Mouse (Mus musculus) adrenal gland (tissue): ENCODE measurements around the gene Prkra.

Experiments used
- intact Hi-C: fragments of 180-260 bp; cut with DNase I; formaldehyde crosslinking; loops from one replicate; pipeline ENCODE4 v1.15.1; 2025
- long read RNA-seq, 2 experiments: library from polyadenylated mRNA; unstranded; transcript quantifications; one replicate each; pipeline ENCODE4 v2.0.0; 2020; ENCODE audit warnings: borderline replicate concordance in 1 of 2; ENCODE audit not compliant: insufficient replicate concordance in 1 of 2

The Prkra gene
- long read RNA-seq, experiment 1, transcript Prkra-201 (8 exons, 1,614 nt), result major isoform, 23 of 25 reads
- long read RNA-seq, experiment 1, partial matches to known transcripts, result 0 of 25 reads
- long read RNA-seq, experiment 1, other reads (novel, unspliced or antisense), result 2 of 25 reads
- long read RNA-seq, experiment 2, transcript Prkra-201 (8 exons, 1,614 nt), result major isoform, 16 of 19 reads
- long read RNA-seq, experiment 2, partial matches to known transcripts, result 1 of 19 reads
- long read RNA-seq, experiment 2, other reads (novel, unspliced or antisense), result 2 of 19 reads

- intact Hi-C loops, result no loop called here
Observed at GRCm38 (mm10) chr2:76647883-76648570, at the start of gene Prkra, which contains the start of gene Pjvk. TSS of gene Prkra (minus strand) at chr2:76648015. TSS of gene Pjvk (plus strand) at chr2:76648476.

- intact Hi-C loops, result no loop called here
Observed at GRCm38 (mm10) chr2:76695290-76695689, 47.5 kb upstream of the Prkra start.

GRCm38 (mm10) chr2:76693765-76694164, 46.0 kb upstream of the Prkra start:
- intact Hi-C loops, result no loop called here

- intact Hi-C loops, result no loop called here
Observed at GRCm38 (mm10) chr2:76690436-76691204, 42.8 kb upstream of the Prkra start.

- intact Hi-C loops, result no loop called here
Observed at GRCm38 (mm10) chr2:76688162-76688561, 40.3 kb upstream of the Prkra start.

- intact Hi-C loops, result no loop called here
Observed at GRCm38 (mm10) chr2:76687608-76688007, 39.8 kb upstream of the Prkra start.

- intact Hi-C loops, result no loop called here
Observed at GRCm38 (mm10) chr2:76686986-76687385, 39.2 kb upstream of the Prkra start.

- intact Hi-C loops, result no loop called here
Observed at GRCm38 (mm10) chr2:76682301-76682700, 34.5 kb upstream of the Prkra start.

- intact Hi-C loops, result no loop called here
Observed at GRCm38 (mm10) chr2:76676401-76677226, 28.8 kb upstream of the Prkra start.

- intact Hi-C loops, result no loop called here
Observed at GRCm38 (mm10) chr2:76675949-76676348, 28.1 kb upstream of the Prkra start.

- intact Hi-C loops, result no loop called here
Observed at GRCm38 (mm10) chr2:76675451-76675850, 27.6 kb upstream of the Prkra start.

GRCm38 (mm10) chr2:76674725-76675427, 27.1 kb upstream of the Prkra start, which contains the start of gene Plekha3:
TSS of gene Plekha3 (plus strand) at chr2:76675281.
- intact Hi-C loops, result no loop called here

GRCm38 (mm10) chr2:76673472-76674081, 25.8 kb upstream of the Prkra start:
- intact Hi-C loops, result no loop called here

- intact Hi-C loops, result no loop called here
Observed at GRCm38 (mm10) chr2:76672966-76673392, 25.2 kb upstream of the Prkra start, which contains the start of gene Fkbp7. TSS of gene Fkbp7 (minus strand) at chr2:76673116.

- intact Hi-C loops, result no loop called here
Observed at GRCm38 (mm10) chr2:76672134-76672745, 24.4 kb upstream of the Prkra start.

GRCm38 (mm10) chr2:76671641-76672040, 23.8 kb upstream of the Prkra start:
- intact Hi-C loops, result no loop called here

- intact Hi-C loops, result no loop called here
Observed at GRCm38 (mm10) chr2:76667200-76667599, 19.4 kb upstream of the Prkra start.

GRCm38 (mm10) chr2:76665531-76665930, 17.7 kb upstream of the Prkra start:
- intact Hi-C loops, result no loop called here

GRCm38 (mm10) chr2:76659419-76659818, 11.6 kb upstream of the Prkra start:
- intact Hi-C loops, result no loop called here
